Mouse (Mus musculus) embryonic facial prominence, embryonic 11.5 days (tissue): ENCODE results near the gene Sbk3. TPM values are rescaled to one million over a fixed set of nuclear protein-coding genes. Genes with fewer than 3 reads are reported as not detected.

ENCODE experiments used
- ATAC-seq: fragments of 200-750 bp; cut with Nextera tagmentation; replicated peaks from 2 replicates; pipeline ENCODE4 v1.8.0; 2017; ENCODE audit warnings: low read depth; ENCODE audit not compliant: insufficient number of reproducible peaks, low FRiP score, low TSS enrichment
- DNase-seq: peaks from one replicate; pipeline ENCODE4 v3.0.0-alpha.2; 2015; ENCODE audit warnings: low spot score
- H3K27ac ChIP-seq: fragments of 300-500 bp; sonication (generic); replicated peaks from 2 replicates; pipeline ENCODE4 v1.5.1; 2014; ENCODE audit warnings: mild to moderate bottlenecking, low read depth, low read length, control low read depth
- H3K27me3 ChIP-seq: fragments of 300-500 bp; sonication (generic); 2 replicates; pipeline ENCODE4 v1.6.1; 2014; ENCODE audit warnings: mild to moderate bottlenecking, low read length, moderate library complexity, mixed read lengths; ENCODE audit not compliant: control insufficient read depth, insufficient read depth
- H3K36me3 ChIP-seq: fragments of 300-500 bp; sonication (generic); replicated peaks from 2 replicates; pipeline ENCODE4 v1.6.1; 2014; ENCODE audit warnings: low read depth, mild to moderate bottlenecking, low read length, moderate library complexity, mixed read lengths; ENCODE audit not compliant: control insufficient read depth, insufficient read depth
- H3K4me1 ChIP-seq: fragments of 300-500 bp; sonication (generic); 2 replicates; pipeline ENCODE4 v1.6.1; 2014; ENCODE audit warnings: low read length, mixed read lengths; ENCODE audit not compliant: control insufficient read depth, insufficient read depth
- H3K4me2 ChIP-seq: fragments of 300-500 bp; sonication (generic); 2 replicates; pipeline ENCODE4 v1.6.1; 2014; ENCODE audit warnings: low read depth, mild to moderate bottlenecking, control low read depth, low read length, moderate library complexity
- H3K4me3 ChIP-seq: fragments of 300-500 bp; sonication (generic); 2 replicates; pipeline ENCODE4 v1.5.1; 2014; ENCODE audit warnings: low read depth, low read length, control low read depth
- H3K9ac ChIP-seq: fragments of 300-500 bp; sonication (generic); replicated peaks from 2 replicates; pipeline ENCODE4 v1.6.1; 2014; ENCODE audit warnings: mild to moderate bottlenecking, control low read depth, low read length
- H3K9me3 ChIP-seq: fragments of 300-500 bp; sonication (generic); replicated peaks from 2 replicates; pipeline ENCODE4 v1.6.1; 2016; ENCODE audit warnings: mild to moderate bottlenecking, low read length, inconsistent platforms, mixed read lengths; ENCODE audit not compliant: control insufficient read depth
- WGBS: fragments of 180-500 bp; shearing (Covaris S2); extraction: QIAGEN DNeasy Blood & Tissue Kit; methylation state at CpG from one replicate; pipeline ENCODE4 v1.1.7; 2014; 5-methylcytosine and 5-hydroxymethylcytosine counted together
- polyA plus RNA-seq: library from polyadenylated mRNA; unstranded; fragments of >200 nt; fragmentation: Nextera tagmentation; extraction: Ambion mirVana; gene quantifications from 2 replicates; pipeline ENCODE4 v1.2.1, GENCODE M21; 2014

Sbk3 gene
- polyA plus RNA-seq, 1 experiment from 2014 or later: 0.06 TPM

DNA sequence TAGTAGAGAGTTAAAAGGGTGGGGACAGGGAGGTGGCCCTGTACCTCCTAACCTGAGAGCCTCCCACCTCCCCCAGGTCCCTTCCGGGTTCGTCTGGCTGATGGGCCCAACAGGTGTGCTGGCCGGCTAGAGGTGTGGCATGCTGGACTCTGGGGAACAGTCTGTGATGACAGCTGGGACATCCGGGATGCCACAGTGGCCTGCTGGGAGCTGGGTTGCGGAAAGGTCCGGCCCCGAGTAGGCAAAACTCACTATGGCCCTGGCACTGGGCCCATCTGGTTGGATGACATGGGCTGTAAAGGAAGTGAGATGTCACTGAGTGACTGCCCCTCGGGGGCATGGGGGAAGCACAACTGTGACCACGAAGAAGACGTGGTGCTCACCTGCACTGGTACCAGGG is 34.1 kb downstream of the Sbk3 start:
- H3K9me3 ChIP-seq: no peaks in the 10 kb centered on the region
- no peaks in the 10 kb centered on the region for H3K27me3 ChIP-seq
- WGBS: 76% methylated on average over 10 of the region's 10 CpGs
- no peak overlapping the region for H3K4me3 ChIP-seq
- H3K4me1 ChIP-seq: no peaks in the 10 kb centered on the region
- no peak overlapping the region for H3K4me2 ChIP-seq
- ATAC-seq (no peak), DNase-seq (no peak)
- no peak overlapping the region for H3K9ac ChIP-seq
- H3K27ac ChIP-seq: no peak overlapping the region
- no peaks in the 10 kb centered on the region for H3K36me3 ChIP-seq

DNA sequence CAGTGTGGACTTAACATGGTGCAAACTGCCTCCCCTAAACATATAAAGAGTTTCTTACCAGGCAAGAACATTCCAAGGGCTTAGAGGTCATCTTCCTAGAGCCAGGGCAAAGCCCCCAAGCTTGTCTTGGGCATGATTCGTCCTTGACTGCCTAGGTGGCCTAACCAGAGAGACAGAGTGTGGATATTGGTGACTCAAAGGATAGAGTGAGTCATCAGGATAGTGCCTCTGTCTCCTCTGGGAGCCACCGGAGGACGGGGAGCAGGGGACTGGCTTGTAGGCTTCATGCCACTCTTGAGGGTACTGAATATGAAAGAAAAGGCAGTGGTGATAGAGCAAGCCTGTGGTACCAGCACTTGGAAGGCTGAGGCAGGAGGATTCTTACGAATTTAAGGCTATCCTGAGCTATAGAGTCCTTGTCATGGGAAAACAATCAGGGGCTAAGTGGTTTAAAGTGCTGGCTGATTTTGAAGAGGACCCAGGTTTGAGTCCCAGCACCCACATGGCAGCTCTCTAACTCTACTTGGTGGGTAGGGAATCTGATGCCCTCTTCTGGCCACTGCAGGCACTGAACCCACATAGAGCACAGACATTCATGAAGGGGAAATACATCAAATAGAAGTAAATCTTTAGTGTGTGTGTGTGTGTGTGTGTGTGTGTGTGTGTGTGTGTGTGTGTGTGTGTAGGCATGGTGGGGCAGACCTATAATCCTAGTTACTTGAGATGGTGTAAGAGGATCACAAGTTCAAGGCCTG is 36.6 kb downstream of the Sbk3 start:
- no peaks in the 10 kb centered on the region for H3K9me3 ChIP-seq
- 76% methylated on average over 4 of the region's 4 CpGs for WGBS
- H3K9ac ChIP-seq: no peak overlapping the region
- no peaks in the 10 kb centered on the region for H3K36me3 ChIP-seq
- H3K4me3 ChIP-seq: no peak overlapping the region
- no peak overlapping the region for H3K27ac ChIP-seq
- no peaks in the 10 kb centered on the region for H3K27me3 ChIP-seq
- no peak for ATAC-seq
- H3K4me1 ChIP-seq: no peaks in the 10 kb centered on the region
- no peak for DNase-seq
- no peak overlapping the region for H3K4me2 ChIP-seq

DNA sequence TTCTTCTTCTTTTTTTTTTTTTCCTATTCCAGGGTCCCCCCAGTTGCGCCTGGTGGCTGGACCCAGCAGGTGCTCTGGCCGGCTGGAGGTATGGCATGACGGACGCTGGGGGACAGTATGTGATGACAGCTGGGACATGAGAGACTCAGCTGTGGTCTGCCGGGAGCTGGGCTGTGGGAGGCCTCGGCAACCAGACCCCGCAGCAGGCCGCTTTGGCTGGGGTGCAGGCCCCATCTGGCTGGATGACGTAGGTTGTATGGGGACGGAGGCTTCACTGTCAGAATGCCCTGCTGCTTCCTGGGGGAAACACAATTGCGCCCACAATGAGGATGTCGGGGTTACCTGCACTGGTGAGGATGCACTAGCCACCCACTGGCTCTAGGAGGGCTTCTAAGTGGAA is 37.9 kb downstream of the Sbk3 start:
- H3K36me3 ChIP-seq: no peaks in the 10 kb centered on the region
- no peak overlapping the region for H3K9ac ChIP-seq
- WGBS: 75% methylated on average over 12 of the region's 12 CpGs
- ATAC-seq (no peak), DNase-seq (no peak)
- no peaks in the 10 kb centered on the region for H3K9me3 ChIP-seq
- H3K4me1 ChIP-seq: no peaks in the 10 kb centered on the region
- no peaks in the 10 kb centered on the region for H3K27me3 ChIP-seq
- H3K27ac ChIP-seq: no peak overlapping the region
- H3K4me3 ChIP-seq: no peak overlapping the region
- no peak overlapping the region for H3K4me2 ChIP-seq

DNA sequence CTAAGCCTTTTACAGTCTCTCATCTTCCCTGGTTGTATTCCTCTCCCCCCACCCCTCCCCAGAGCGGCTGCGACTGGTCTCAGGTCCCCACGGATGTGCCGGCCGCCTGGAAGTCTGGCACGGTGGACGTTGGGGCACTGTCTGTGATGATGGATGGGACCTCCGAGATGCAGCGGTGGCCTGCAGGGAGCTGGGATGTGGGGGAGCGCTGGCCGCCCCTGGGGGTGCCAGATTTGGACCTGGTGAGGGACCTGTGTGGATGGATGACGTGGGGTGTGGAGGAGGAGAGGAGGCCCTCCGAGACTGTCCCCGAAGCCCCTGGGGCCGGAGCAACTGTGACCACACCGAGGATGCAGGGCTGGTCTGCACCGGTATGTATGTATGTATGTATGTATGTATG is 42.6 kb downstream of the Sbk3 start:
- WGBS: 78% methylated on average over 17 of the region's 17 CpGs
- no peaks in the 10 kb centered on the region for H3K36me3 ChIP-seq
- no peaks in the 10 kb centered on the region for H3K27me3 ChIP-seq
- no peak for DNase-seq
- ATAC-seq: no peak
- H3K9ac ChIP-seq: no peak overlapping the region
- peaks cover 23% of the 10 kb centered on the region for H3K4me1 ChIP-seq
- H3K27ac ChIP-seq: no peak overlapping the region
- no peak overlapping the region for H3K4me3 ChIP-seq
- H3K9me3 ChIP-seq: no peaks in the 10 kb centered on the region
- H3K4me2 ChIP-seq: no peak overlapping the region

DNA sequence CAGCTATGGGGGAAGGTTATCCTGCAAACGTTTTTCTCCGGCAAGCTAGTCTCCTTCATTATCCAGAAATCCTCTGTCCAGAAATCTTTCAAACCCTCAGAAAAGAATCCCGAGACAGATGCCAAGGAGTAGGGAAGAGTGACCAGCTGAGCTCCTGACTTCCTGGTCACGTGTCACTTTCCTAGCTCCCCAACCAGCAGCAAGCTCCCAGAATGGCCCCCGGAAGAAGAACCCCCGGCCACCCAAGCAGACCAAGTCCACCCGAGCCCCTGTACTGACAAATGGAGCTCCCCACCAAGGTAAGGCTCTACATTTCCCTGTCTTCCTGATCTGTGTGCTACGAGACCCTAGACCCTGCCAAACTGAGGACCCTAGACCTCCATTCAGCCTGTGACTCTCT is 43.3 kb downstream of the Sbk3 start:
- H3K27me3 ChIP-seq: no peaks in the 10 kb centered on the region
- ATAC-seq (no peak), DNase-seq (no peak)
- WGBS: 60% methylated on average over 8 of the region's 8 CpGs
- no peaks in the 10 kb centered on the region for H3K9me3 ChIP-seq
- H3K36me3 ChIP-seq: no peaks in the 10 kb centered on the region
- no peak overlapping the region for H3K27ac ChIP-seq
- no peak overlapping the region for H3K9ac ChIP-seq
- no peak overlapping the region for H3K4me3 ChIP-seq
- H3K4me1 ChIP-seq: peaks cover 23% of the 10 kb centered on the region
- no peak overlapping the region for H3K4me2 ChIP-seq

DNA sequence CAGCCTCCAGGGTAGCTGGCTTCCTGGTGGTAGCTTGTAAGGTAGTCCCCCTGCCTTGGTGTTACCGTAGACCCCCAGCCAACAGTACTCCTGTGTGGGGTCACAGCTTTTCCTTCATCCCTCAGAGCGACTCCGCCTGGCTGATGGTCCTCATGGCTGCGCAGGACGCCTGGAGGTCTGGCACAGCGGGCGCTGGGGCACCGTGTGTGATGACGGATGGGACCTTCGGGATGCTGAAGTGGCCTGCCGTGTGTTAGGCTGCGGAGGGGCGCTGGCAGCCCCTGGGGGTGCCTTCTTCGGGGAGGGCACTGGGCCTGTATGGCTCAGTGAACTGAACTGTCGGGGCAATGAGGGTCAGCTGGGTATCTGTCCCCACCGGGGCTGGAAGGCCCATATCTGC is 44.1 kb downstream of the Sbk3 start:
- peaks cover 23% of the 10 kb centered on the region for H3K4me1 ChIP-seq
- H3K4me3 ChIP-seq: no peak overlapping the region
- DNase-seq: no peak
- no peaks in the 10 kb centered on the region for H3K9me3 ChIP-seq
- H3K9ac ChIP-seq: peak overlapping the region; percentile 39; the same call in 1 of the 2 replicates
- H3K36me3 ChIP-seq: no peaks in the 10 kb centered on the region
- ATAC-seq: no peak
- H3K27ac ChIP-seq: no peak overlapping the region
- H3K27me3 ChIP-seq: no peaks in the 10 kb centered on the region
- 72% methylated on average over 16 of the region's 16 CpGs for WGBS
- no peak overlapping the region for H3K4me2 ChIP-seq

DNA sequence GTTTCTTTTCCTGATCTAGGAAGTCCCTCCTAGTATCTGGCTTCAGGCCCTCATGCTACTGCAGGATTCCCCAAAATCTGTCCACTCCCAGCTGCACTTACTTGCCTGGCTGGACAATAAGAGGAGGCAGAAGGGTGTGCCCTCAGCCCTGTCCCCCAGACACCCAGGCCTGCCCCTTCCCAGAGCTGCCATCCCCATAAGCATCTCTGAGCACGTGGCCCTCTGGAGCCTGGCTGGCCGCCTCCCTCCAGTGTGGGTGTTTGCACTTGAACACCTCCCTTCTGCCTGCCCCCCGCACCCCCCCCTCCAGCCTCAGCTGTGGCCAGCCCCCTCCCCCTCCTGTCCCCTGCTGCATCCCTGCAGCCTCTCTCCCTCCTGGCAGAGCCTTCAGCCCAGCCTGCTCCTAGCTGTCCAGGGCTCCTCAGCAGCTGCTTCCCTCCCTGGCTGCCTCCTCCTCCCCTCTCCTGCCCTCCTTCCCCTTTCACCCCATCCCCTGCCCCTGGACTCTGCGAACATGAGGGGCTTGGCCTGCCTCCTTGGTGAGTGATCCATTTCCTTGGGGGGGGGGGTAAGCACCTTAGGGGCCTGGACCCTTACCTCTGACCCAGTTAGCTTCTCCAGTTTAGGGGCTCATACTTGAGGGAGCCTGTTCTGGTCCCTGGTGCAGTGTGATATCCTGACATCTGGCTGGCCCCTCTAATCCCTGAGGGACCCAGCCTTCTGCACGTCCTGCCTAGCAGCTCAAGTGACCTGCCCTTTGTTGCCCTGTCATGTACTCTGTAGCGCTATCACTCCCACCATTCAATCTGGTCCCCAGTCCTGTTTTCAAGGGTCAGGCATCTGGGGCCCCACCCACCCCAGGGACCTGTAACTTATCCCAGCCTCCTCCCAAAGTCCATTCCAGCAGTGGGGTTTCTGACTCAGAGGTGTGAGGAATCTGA is 45.3 kb downstream of the Sbk3 start, which contains the start of gene Ssc5d:
Ssc5d (plus strand) TSS at position 345 of the 941 bp plus-strand sequence.
- no peaks in the 10 kb centered on the region for H3K27me3 ChIP-seq
- 3% methylated on average over 6 of the region's 6 CpGs for WGBS
- H3K4me2 ChIP-seq: no peak within 1 kb of the TSS; the same call in 1 of the 2 replicates
- H3K9me3 ChIP-seq: no peaks in the 10 kb centered on the region
- peaks cover 25% of the 10 kb centered on the region for H3K4me1 ChIP-seq
- peak within 1 kb of the TSS; percentile 87 for H3K27ac ChIP-seq
- H3K4me3 ChIP-seq: no peak within 1 kb of the TSS; the same call in 1 of the 2 replicates
- peak within 1 kb of the TSS; percentile 15 for H3K9ac ChIP-seq
- peak; percentile 38 for DNase-seq
- ATAC-seq: peak; percentile 42
- no peaks in the 10 kb centered on the region; the same call in 1 of the 2 replicates for H3K36me3 ChIP-seq

DNA sequence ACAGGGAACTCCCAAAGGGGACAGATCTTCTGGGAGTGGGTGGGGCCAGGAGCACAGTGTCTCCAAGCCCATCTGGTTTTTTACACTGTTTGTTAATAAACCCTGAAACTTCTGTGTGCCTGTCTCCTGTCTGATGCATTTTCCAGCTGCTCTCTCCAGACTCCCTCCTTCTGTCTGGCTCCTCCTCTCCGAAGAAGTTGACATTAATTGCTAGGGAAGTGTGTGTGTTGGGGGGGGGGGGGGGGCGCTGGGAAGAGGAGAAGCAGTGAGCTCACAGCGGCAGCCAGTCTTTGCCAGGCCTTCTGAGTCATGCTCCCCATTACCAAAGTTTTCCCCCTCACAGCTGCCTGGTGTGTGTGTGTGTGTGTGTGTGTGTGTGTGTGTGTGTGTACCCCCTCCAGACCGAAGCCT is 46.1 kb downstream of the Sbk3 start:
- Histone ChIP-seq H3K4me3 (no peak overlapping the region), H3K27ac (peak overlapping the region; percentile 87), H3K36me3 (peaks cover 4% of the 10 kb centered on the region), H3K4me2 (no peak overlapping the region), H3K9ac (peak overlapping the region; percentile 5), H3K27me3 (no peaks in the 10 kb centered on the region), H3K4me1 (peaks cover 25% of the 10 kb centered on the region), H3K9me3 (no peaks in the 10 kb centered on the region)
- 3% methylated on average over 3 of the region's 4 CpGs for WGBS
- ATAC-seq: no peak
- peak; percentile 59 for DNase-seq
